Mouse (Mus musculus): ENCODE results near the gene Calhm1. TPM values are rescaled to one million over a fixed set of nuclear protein-coding genes. Genes with fewer than 3 reads are reported as not detected.

Gene Calhm1
- polyA plus RNA-seq, 1 experiment from 2014 or later, result not detected

DNA sequence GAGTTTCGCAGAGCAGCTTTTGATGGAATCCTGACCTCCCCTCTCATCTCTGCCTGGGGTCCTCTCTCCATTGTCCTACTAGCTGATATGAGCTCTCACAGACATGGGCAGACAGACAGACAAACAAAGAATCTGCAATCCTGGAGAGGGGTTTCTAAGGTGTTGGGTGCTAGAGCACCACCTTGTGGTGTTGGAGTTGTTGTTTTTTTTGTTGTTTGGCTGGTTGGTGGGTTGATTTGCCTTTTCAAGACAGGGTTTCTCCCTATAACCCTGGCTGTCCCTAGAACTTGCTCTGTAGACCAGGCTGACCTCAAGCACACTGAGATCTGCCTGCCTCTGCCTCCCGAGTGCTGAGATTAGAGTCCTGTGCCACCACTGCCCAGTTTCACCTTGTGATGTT, 31.4 kb upstream of the Calhm1 start:
- no peak overlapping the region for H3K27ac ChIP-seq
- no peak overlapping the region for H3K4me2 ChIP-seq (replicated peaks)
- no peaks in the 10 kb centered on the region for H3K36me3 ChIP-seq
- H3K27me3 ChIP-seq, result peaks cover 30% of the 10 kb centered on the region
- no peak overlapping the region for H3K9ac ChIP-seq
- no peak for ATAC-seq (ENCODE audit: low FRiP score, low read depth)
- no peak overlapping the region for H3K4me3 ChIP-seq
- 66% methylated on average over 2 of the region's 2 CpGs for WGBS
- peaks cover 14% of the 10 kb centered on the region for H3K4me1 ChIP-seq
- H3K9me3 ChIP-seq, result no peaks in the 10 kb centered on the region

DNA sequence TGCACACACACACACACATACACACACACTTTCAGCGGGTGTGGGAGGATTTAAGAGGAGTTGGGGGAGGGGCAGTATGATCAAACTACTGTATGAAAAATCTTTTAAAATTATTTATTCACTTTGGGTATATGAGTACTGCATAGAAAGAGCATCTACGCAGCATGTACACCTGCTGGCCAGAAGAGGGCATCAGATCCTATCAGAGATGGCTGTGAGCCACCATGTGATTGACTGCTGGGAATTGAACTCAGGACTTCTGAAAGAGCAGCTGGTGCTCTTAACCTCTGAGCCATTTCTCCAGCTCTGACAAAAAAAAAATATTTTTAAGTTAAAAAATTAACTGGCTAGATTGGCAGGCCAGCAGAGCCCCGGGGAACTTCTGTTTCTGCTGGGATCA, 30.5 kb upstream of the Calhm1 start:
- WGBS, result 57% methylated on average over 3 of the region's 3 CpGs
- Histone ChIP-seq H3K4me1 (peaks cover 8% of the 10 kb centered on the region), H3K4me2 (replicated peaks) (no peak overlapping the region), H3K27me3 (peaks cover 20% of the 10 kb centered on the region), H3K9me3 (no peaks in the 10 kb centered on the region), H3K9ac (no peak overlapping the region), H3K36me3 (no peaks in the 10 kb centered on the region), H3K27ac (no peak overlapping the region), H3K4me3 (no peak overlapping the region)
- ATAC-seq (ENCODE audit: low FRiP score, low read depth), result no peak

DNA sequence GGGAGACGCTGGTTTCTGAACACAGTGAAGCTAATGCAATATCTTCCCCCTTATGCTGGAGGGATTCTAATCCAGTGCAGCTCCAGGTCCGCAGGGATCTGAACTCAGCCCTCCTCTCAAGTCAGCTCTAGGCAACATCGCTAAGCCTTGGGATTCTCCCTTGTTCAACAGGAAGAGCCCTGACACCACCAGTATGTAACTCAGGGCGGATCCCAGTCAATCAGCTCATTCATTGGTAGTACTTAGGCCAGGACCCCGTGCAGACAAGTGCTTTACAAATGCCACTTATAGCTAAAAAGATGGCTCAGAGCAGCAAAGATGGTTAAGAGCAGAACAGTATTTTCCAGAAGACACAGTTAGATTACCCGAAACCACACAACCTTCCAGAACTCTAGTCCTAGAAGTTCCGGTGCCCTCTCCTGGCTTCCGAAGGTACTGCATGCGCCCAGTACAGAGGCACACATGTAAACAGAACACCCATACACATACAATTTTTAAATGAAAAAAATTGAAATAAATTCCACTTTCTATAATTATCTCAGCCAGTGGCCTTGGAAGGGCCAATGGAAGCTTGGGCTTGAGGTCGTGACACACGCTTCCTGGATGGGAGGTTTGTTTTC, 24.8 kb upstream of the Calhm1 start:
- Histone ChIP-seq H3K36me3 (no peaks in the 10 kb centered on the region), H3K27me3 (peaks cover 7% of the 10 kb centered on the region; the same call in 1 of the 2 replicates), H3K9ac (no peak overlapping the region), H3K4me2 (replicated peaks) (peak overlapping the region; percentile 44), H3K4me3 (peak overlapping the region; percentile 7), H3K4me1 (peaks cover 7% of the 10 kb centered on the region; the same call in 1 of the 2 replicates), H3K9me3 (no peaks in the 10 kb centered on the region), H3K27ac (no peak overlapping the region)
- WGBS, result 25% methylated on average over 11 of the region's 11 CpGs
- peak; percentile 75 for ATAC-seq (ENCODE audit: low FRiP score, low read depth)

DNA sequence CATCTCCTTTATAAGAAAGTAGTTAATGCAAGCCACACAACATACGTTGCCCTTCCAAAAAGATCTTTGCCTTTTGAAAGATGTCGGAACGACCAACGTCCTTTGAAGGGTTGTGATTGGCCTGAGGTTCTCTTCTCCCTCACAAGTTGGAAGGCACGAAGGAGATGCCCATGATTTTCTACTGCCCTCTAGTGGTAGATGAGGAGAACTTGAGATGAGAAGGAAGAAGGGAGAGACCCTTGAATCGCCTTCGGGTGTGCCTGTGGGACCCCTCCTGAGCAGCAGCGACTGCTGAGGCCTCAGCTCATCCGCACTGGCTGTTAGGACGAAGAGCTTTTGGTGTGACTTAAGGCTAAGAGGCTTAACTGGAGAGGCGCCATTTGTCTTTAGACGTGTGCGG, 24.2 kb upstream of the Calhm1 start:
- no peaks in the 10 kb centered on the region for H3K36me3 ChIP-seq
- H3K9ac ChIP-seq, result no peak overlapping the region; the same call in 1 of the 2 replicates
- ATAC-seq (ENCODE audit: low FRiP score, low read depth), result no peak
- peak overlapping the region; percentile 7 for H3K4me3 ChIP-seq
- no peaks in the 10 kb centered on the region for H3K9me3 ChIP-seq
- H3K4me2 ChIP-seq (replicated peaks), result peak overlapping the region; percentile 44
- H3K27me3 ChIP-seq, result peaks cover 7% of the 10 kb centered on the region; the same call in 1 of the 2 replicates
- WGBS, result 7% methylated on average over 13 of the region's 13 CpGs
- peaks cover 7% of the 10 kb centered on the region; the same call in 1 of the 2 replicates for H3K4me1 ChIP-seq
- H3K27ac ChIP-seq, result no peak overlapping the region

DNA sequence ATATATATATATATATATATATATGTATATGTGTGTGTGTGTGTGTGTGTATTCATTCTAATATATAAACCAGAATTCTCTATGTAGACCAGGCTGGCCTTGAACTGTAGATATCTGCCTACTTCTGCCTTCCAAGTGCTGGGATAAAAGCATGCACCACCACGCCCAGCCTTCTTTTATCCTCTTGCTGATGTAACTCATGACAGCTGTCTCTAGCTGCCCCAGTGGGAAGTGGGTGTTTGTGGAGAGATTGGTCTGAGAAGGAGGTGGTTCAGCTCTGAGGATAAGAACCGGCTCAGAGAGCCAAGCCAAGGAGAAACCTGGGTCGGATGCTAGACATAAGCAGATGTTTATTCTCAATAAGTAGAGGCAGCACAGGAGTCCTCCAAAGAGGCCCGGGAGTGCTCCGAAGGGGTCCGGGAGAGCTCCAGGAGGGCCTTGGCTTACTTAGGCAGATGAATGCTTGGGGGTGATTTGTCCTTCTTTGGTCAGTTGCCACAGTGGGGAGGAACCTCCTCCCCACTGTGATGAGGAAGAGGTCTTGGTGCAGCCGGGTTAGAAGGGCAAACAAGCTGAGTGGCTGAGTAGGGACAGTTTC, 23.7 kb upstream of the Calhm1 start:
- Histone ChIP-seq H3K4me2 (replicated peaks) (peak overlapping the region; percentile 44), H3K9ac (no peak overlapping the region), H3K9me3 (no peaks in the 10 kb centered on the region), H3K36me3 (no peaks in the 10 kb centered on the region), H3K27me3 (peaks cover 7% of the 10 kb centered on the region; the same call in 1 of the 2 replicates), H3K4me1 (peaks cover 7% of the 10 kb centered on the region; the same call in 1 of the 2 replicates), H3K4me3 (no peak overlapping the region), H3K27ac (no peak overlapping the region)
- 61% methylated on average over 7 of the region's 7 CpGs for WGBS
- ATAC-seq (ENCODE audit: low FRiP score, low read depth), result no peak

DNA sequence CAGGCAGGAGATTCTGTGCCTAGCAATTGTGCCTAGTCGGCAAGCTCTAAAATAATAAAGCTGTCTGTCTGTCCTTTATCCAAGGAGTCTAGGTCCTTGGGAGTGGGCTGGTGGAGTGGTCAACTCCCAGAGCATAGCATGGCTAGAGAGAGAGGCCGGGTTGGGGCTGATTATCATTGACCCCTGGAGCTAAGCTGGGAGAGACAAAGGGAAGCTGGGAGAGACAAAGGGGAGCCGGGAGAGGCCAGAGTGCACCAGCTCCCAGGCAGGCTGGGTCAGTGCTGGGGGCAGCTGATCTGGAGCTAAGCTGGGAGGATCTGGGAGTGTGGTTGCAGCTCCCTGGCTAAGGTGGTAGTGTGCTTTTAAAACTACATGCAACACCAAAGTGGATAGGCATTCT, 22.7 kb upstream of the Calhm1 start:
- 35% methylated on average over 3 of the region's 3 CpGs for WGBS
- H3K9me3 ChIP-seq, result no peaks in the 10 kb centered on the region
- no peak for ATAC-seq (ENCODE audit: low FRiP score, low read depth)
- H3K36me3 ChIP-seq, result no peaks in the 10 kb centered on the region
- no peak overlapping the region for H3K9ac ChIP-seq
- H3K4me3 ChIP-seq, result no peak overlapping the region
- no peak overlapping the region for H3K4me2 ChIP-seq (replicated peaks)
- H3K27me3 ChIP-seq, result peaks cover 7% of the 10 kb centered on the region; the same call in 1 of the 2 replicates
- peaks cover 7% of the 10 kb centered on the region; the same call in 1 of the 2 replicates for H3K4me1 ChIP-seq
- H3K27ac ChIP-seq, result no peak overlapping the region

DNA sequence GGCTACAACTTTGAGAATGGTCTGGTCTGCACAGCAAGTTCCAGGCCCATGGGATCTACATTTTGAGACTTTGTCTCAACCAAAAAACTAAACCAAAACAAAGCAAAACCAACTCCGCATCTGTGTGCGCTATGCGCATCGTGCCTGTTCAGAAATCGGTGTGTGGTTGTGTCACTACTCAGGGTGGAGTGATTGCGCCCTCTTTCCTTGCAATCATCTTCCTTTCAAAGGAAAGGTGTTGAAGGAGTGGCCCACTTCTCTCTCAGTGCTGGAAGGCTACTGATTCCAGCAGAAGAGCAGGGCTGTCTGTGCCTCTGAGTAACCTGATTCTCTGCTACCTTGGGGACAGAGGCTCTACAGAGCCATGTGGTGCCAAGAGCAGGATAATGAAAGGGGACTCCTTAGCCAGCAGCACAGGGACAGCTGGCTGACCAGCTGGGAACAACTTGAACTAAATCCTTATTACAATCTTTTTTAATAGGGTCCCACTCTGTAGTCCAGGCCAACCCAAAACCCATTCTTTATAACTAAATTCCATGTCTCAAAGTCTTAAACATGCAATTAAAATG, 19.2 kb upstream of the Calhm1 start:
- no peak overlapping the region for H3K4me2 ChIP-seq (replicated peaks)
- H3K27ac ChIP-seq, result no peak overlapping the region
- ATAC-seq (ENCODE audit: low FRiP score, low read depth), result peak; percentile 51; the same call in 1 of the 2 replicates
- H3K9me3 ChIP-seq, result no peaks in the 10 kb centered on the region
- no peaks in the 10 kb centered on the region for H3K36me3 ChIP-seq
- WGBS, result 89% methylated on average over 6 of the region's 6 CpGs
- no peak overlapping the region for H3K4me3 ChIP-seq
- H3K4me1 ChIP-seq, result peaks cover under 1% of the 10 kb centered on the region; the same call in 1 of the 2 replicates
- peaks cover 3% of the 10 kb centered on the region; the same call in 1 of the 2 replicates for H3K27me3 ChIP-seq
- H3K9ac ChIP-seq, result no peak overlapping the region

DNA sequence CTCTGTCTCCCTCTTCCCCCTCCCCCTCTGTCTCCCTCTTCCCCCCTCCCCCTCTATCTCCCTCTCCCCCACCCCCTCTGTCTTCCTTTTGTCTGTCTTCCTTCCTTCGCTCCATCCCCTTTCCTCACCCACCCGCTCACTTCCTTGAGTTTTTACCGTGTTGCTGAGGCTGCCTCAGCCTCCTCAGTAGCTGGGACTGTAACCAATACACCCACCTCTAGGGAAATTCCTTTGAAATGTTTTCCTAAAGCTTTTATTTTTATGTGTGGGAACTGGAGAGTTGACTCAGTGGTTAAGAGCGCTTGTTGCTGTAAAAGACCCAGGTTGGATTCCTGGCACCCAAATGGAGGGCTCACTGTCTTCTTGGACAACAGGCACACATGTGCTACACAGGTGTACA, 17.6 kb upstream of the Calhm1 start:
- Histone ChIP-seq H3K27me3 (peaks cover 3% of the 10 kb centered on the region), H3K4me2 (replicated peaks) (no peak overlapping the region), H3K36me3 (no peaks in the 10 kb centered on the region), H3K9me3 (no peaks in the 10 kb centered on the region), H3K4me1 (no peaks in the 10 kb centered on the region), H3K27ac (no peak overlapping the region), H3K9ac (no peak overlapping the region), H3K4me3 (no peak overlapping the region)
- 60% methylated on average over 4 of the region's 4 CpGs for WGBS
- no peak for ATAC-seq (ENCODE audit: low FRiP score, low read depth)

DNA sequence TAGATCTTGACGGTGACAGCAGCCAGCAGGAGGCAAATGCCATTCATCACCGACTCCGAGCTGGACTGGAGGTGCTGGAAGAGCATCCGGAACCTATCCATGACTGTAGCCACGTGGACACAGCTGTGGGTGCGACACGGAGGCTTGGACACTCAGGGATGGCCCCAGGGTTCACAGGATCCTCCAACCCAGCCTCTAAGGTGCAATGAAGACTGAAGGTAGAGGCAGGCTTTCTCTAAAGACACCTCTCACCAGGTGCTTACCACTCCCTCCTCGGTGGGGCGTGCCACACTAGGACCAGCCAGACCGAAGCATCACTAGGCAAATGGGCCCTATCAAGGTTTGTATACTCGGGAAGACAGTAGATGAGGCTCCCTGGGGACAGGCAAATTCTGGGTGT, 13.6 kb upstream of the Calhm1 start, which contains the start of gene Calhm3:
TSS of gene Calhm3 (minus strand) at position 101 of the 400 bp plus-strand sequence.
- H3K9ac ChIP-seq, result no peak within 1 kb of the TSS
- H3K4me1 ChIP-seq, result no peaks in the 10 kb centered on the region
- H3K4me2 ChIP-seq (replicated peaks), result no peak within 1 kb of the TSS
- no peaks in the 10 kb centered on the region; the same call in 1 of the 2 replicates for H3K27me3 ChIP-seq
- H3K9me3 ChIP-seq, result no peaks in the 10 kb centered on the region
- WGBS, result 81% methylated on average over 11 of the region's 11 CpGs
- no peak within 1 kb of the TSS for H3K4me3 ChIP-seq
- H3K27ac ChIP-seq, result no peak within 1 kb of the TSS
- no peaks in the 10 kb centered on the region for H3K36me3 ChIP-seq
- no peak for ATAC-seq (ENCODE audit: low FRiP score, low read depth)

DNA sequence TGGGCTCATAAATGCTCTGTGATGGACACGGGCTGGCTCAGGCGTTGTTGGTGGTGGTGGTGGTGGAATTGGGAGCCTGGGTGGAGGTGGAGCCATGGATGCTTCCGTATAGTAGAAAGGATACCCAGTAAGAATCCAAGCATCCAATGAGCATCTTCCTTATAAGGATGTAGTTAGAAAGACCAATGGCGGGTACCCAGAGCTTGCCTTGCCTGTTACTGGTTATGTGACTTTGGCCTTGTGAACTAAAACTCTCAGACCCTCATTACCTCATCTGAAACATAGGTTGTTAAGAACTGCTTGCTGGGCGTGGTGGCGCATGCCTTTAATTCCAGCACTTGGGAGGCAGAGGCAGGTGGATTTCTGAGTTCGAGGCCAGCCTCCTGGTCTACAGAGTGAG, 9.7 kb upstream of the Calhm1 start:
- no peak for ATAC-seq (ENCODE audit: low FRiP score, low read depth)
- WGBS, result 83% methylated on average over 7 of the region's 7 CpGs
- Histone ChIP-seq H3K4me3 (no peak overlapping the region), H3K36me3 (no peaks in the 10 kb centered on the region), H3K9ac (no peak overlapping the region), H3K27ac (no peak overlapping the region), H3K4me2 (replicated peaks) (no peak overlapping the region), H3K4me1 (peaks cover 12% of the 10 kb centered on the region), H3K9me3 (no peaks in the 10 kb centered on the region), H3K27me3 (peaks cover 14% of the 10 kb centered on the region)

DNA sequence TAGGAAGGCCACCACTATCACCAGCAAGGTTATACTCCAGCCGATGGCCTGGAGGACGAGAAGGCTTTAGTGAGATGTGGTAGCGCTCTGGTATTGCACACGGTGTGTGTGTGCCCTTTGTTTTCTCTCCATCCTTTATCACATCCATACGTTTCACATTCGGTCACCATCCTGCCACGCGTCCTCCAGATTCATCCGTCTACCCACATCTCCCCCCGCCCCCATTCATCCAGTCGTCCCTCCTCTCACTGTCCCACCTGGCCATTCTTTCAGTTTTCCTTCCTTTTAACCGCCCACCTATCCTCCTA, 8.0 kb upstream of the Calhm1 start:
- Histone ChIP-seq H3K9me3 (no peaks in the 10 kb centered on the region), H3K27ac (no peak overlapping the region), H3K4me3 (peak overlapping the region; percentile 37), H3K27me3 (peaks cover 14% of the 10 kb centered on the region; the same call in 1 of the 2 replicates), H3K9ac (peak overlapping the region; percentile 60), H3K36me3 (no peaks in the 10 kb centered on the region), H3K4me1 (peaks cover 12% of the 10 kb centered on the region), H3K4me2 (replicated peaks) (peak overlapping the region; percentile 65)
- no peak; the same call in 1 of the 2 replicates for ATAC-seq (ENCODE audit: low FRiP score, low read depth)
- 63% methylated on average over 12 of the region's 12 CpGs for WGBS

DNA sequence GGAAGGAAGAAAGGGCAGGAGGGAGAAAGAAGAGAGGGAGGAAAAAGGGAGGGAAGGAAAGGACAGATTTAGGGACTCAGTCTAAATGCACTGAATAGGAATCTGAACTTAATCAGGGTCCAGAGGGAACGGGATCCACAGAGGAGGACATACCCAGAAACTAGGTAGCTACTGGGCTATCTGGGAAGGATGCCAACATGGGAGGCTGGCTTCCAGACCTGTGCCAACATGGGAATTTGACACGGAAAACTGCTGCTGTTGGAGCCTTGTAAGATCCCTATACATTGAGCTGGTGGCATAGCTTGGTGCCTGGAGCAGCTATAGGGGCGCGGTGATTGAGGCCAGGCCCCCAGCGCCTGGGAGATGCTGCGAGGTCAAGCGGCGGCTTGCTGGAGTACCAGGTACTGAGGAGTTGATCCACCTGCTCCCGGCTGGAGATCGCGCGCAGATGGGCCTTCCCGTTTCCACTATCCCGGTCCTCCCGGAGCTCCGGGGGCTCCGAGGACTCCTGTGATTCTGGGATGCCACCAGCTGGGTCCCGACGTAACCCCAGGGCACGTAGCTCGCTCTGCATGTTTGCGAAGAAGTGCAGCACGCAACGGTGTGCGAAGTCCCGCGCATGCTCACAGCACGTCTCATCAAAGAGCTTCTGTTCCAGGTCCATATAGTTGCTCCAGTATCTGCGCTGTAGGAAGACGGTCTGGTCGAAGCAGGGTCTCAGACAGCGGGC, 7.4 kb upstream of the Calhm1 start:
- Histone ChIP-seq H3K4me3 (peak overlapping the region; percentile 37), H3K27me3 (peaks cover 14% of the 10 kb centered on the region; the same call in 1 of the 2 replicates), H3K27ac (no peak overlapping the region), H3K9me3 (no peaks in the 10 kb centered on the region), H3K4me2 (replicated peaks) (peak overlapping the region; percentile 65), H3K9ac (peak overlapping the region; percentile 60), H3K36me3 (no peaks in the 10 kb centered on the region), H3K4me1 (peaks cover 12% of the 10 kb centered on the region)
- ATAC-seq (ENCODE audit: low FRiP score, low read depth), result no peak
- WGBS, result 23% methylated on average over 32 of the region's 32 CpGs
